Mouse (Mus musculus): Measurements from ENCODE around the gene Dyrk1b. TPM values are rescaled to one million over a fixed set of nuclear protein-coding genes. Genes with fewer than 3 reads are reported as not detected.

Dyrk1b gene
- polyA plus RNA-seq, 1 experiment from 2014 or later, result 17.0 TPM

DNA sequence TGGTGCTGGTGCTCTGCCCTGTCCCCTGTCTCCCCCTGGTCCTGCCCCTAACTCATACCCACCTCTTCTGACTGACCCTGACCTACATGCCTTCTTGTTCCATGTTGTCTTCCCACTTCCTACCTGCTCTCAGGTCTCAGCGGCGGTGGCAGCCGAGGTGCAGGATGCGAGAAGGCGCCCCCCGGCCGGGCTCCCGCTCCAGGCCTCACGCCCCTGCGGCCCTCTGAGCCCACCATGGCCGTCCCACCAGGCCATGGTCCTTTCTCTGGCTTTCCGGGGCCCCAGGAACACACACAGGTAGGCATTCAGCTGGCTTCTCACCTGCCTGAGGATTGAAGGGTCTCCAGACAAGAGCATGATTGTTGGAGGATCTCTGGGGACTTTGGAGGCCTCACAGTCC lies 2.1 kb downstream of the Dyrk1b start:
- H3K27ac ChIP-seq (ENCODE audit: low read depth, low read length), result no peak overlapping the region

DNA sequence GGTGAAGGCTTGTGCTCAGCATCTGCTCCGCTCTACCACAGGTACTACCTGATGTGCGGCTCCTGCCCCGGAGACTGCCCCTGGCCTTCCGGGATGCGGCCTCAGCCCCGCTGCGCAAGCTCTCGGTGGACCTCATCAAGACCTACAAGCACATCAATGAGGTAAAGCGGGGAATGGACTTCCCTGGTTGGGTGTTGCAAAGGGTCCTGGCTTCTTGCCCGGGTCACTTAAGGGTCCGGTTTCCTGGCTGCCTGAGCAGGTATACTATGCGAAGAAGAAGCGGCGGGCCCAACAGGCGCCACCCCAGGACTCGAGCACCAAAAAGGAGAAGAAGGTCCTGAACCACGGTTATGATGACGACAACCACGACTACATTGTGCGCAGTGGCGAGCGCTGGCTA lies 3.1 kb downstream of the Dyrk1b start:
- H3K4me3 ChIP-seq (ENCODE audit: low read depth, low read length), result no peak overlapping the region
- DNase-seq (ENCODE audit: low spot score), result no peak
- H3K27me3 ChIP-seq (ENCODE audit: control insufficient read depth, insufficient read depth, low read length), result no peaks in the 10 kb centered on the region
- H3K4me2 ChIP-seq (ENCODE audit: low read depth, low read length, severe bottlenecking), result no peak overlapping the region
- ATAC-seq (replicated peaks; ENCODE audit: low FRiP score), result no peak
- H3K36me3 ChIP-seq (ENCODE audit: control insufficient read depth, insufficient read depth, low read length), result peaks cover 43% of the 10 kb centered on the region
- no peak overlapping the region for H3K9ac ChIP-seq (ENCODE audit: low read length)
- no peaks in the 10 kb centered on the region for H3K9me3 ChIP-seq (ENCODE audit: control insufficient read depth, low read length)
- WGBS, result 96% methylated on average over 22 of the region's 22 CpGs
- H3K27ac ChIP-seq (ENCODE audit: low read depth, low read length), result no peak overlapping the region
- peaks cover 5% of the 10 kb centered on the region; the same call in 1 of the 2 replicates for H3K4me1 ChIP-seq (replicated peaks; ENCODE audit: control insufficient read depth, insufficient read depth, low read length)

More for the DNA sequence above, 2.1 kb downstream of the Dyrk1b start:
- no peak overlapping the region for H3K4me3 ChIP-seq (ENCODE audit: low read depth, low read length)
- no peak for DNase-seq (ENCODE audit: low spot score)
- WGBS, result 96% methylated on average over 12 of the region's 12 CpGs
- ATAC-seq (replicated peaks; ENCODE audit: low FRiP score), result no peak
- H3K36me3 ChIP-seq (ENCODE audit: control insufficient read depth, insufficient read depth, low read length), result peaks cover 35% of the 10 kb centered on the region
- H3K9me3 ChIP-seq (ENCODE audit: control insufficient read depth, low read length), result no peaks in the 10 kb centered on the region
- peaks cover 5% of the 10 kb centered on the region; the same call in 1 of the 2 replicates for H3K4me1 ChIP-seq (replicated peaks; ENCODE audit: control insufficient read depth, insufficient read depth, low read length)
- no peaks in the 10 kb centered on the region for H3K27me3 ChIP-seq (ENCODE audit: control insufficient read depth, insufficient read depth, low read length)
- H3K9ac ChIP-seq (ENCODE audit: low read length), result no peak overlapping the region
- no peak overlapping the region for H3K4me2 ChIP-seq (ENCODE audit: low read depth, low read length, severe bottlenecking)

- H3K36me3 ChIP-seq (ENCODE audit: control insufficient read depth, insufficient read depth, low read length), result peaks cover 57% of the 10 kb centered on the region
- no peak overlapping the region for H3K4me2 ChIP-seq (ENCODE audit: low read depth, low read length, severe bottlenecking)
- no peaks in the 10 kb centered on the region for H3K9me3 ChIP-seq (ENCODE audit: control insufficient read depth, low read length)
- H3K9ac ChIP-seq (ENCODE audit: low read length), result no peak overlapping the region
- 92% methylated on average over 14 of the region's 14 CpGs for WGBS
- no peak overlapping the region for H3K27ac ChIP-seq (ENCODE audit: low read depth, low read length)
- ATAC-seq (replicated peaks; ENCODE audit: low FRiP score) (no peak), DNase-seq (ENCODE audit: low spot score) (no peak)
- H3K4me3 ChIP-seq (ENCODE audit: low read depth, low read length), result no peak overlapping the region
- no peaks in the 10 kb centered on the region for H3K27me3 ChIP-seq (ENCODE audit: control insufficient read depth, insufficient read depth, low read length)
- H3K4me1 ChIP-seq (replicated peaks; ENCODE audit: control insufficient read depth, insufficient read depth, low read length), result peaks cover 1% of the 10 kb centered on the region; the same call in 1 of the 2 replicates
Measured at GRCm38 (mm10) chr7:28185884-28186283, 6.6 kb downstream of the Dyrk1b start.

GRCm38 (mm10) chr7:28186631-28187030 lies 7.4 kb downstream of the Dyrk1b start:
- Histone ChIP-seq H3K27ac (ENCODE audit: low read depth, low read length) (no peak overlapping the region), H3K36me3 (ENCODE audit: control insufficient read depth, insufficient read depth, low read length) (peaks cover 63% of the 10 kb centered on the region), H3K9ac (ENCODE audit: low read length) (no peak overlapping the region; the same call in 1 of the 2 replicates), H3K4me2 (ENCODE audit: low read depth, low read length, severe bottlenecking) (no peak overlapping the region), H3K4me1 (replicated peaks; ENCODE audit: control insufficient read depth, insufficient read depth, low read length) (no peaks in the 10 kb centered on the region), H3K27me3 (ENCODE audit: control insufficient read depth, insufficient read depth, low read length) (no peaks in the 10 kb centered on the region), H3K4me3 (ENCODE audit: low read depth, low read length) (no peak overlapping the region), H3K9me3 (ENCODE audit: control insufficient read depth, low read length) (no peaks in the 10 kb centered on the region)
- 97% methylated on average over 8 of the region's 8 CpGs for WGBS
- no peak for DNase-seq (ENCODE audit: low spot score)
- ATAC-seq (replicated peaks; ENCODE audit: low FRiP score), result no peak

GRCm38 (mm10) chr7:28191489-28191888 lies 12.2 kb downstream of the Dyrk1b start:
- Histone ChIP-seq H3K4me1 (replicated peaks; ENCODE audit: control insufficient read depth, insufficient read depth, low read length) (no peaks in the 10 kb centered on the region), H3K36me3 (ENCODE audit: control insufficient read depth, insufficient read depth, low read length) (peaks cover 27% of the 10 kb centered on the region), H3K9me3 (ENCODE audit: control insufficient read depth, low read length) (no peaks in the 10 kb centered on the region), H3K27me3 (ENCODE audit: control insufficient read depth, insufficient read depth, low read length) (no peaks in the 10 kb centered on the region), H3K27ac (ENCODE audit: low read depth, low read length) (no peak overlapping the region), H3K4me3 (ENCODE audit: low read depth, low read length) (no peak overlapping the region), H3K4me2 (ENCODE audit: low read depth, low read length, severe bottlenecking) (no peak overlapping the region), H3K9ac (ENCODE audit: low read length) (no peak overlapping the region)
- DNase-seq (ENCODE audit: low spot score) (no peak), ATAC-seq (replicated peaks; ENCODE audit: low FRiP score) (no peak)
- WGBS, result 95% methylated on average over 3 of the region's 3 CpGs

DNA sequence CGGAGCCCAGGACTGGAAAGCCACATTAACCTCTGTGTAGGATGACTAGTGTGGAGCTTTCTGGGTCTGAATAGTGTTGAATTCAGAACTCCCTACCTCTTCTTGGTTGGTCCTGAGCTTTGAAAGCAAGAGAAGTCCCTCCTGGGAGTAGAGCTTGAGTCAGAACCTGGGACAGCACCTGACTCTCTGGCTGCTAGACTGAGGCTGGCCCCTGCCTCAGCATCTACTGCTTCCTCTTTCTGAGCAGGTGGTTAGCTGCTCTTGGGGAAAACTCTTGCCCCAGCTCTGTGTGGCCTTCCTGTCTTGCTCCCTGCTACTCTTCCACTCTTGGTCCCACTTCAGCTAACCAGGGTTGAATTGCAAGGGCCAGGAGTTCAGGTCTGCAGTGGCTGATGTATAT lies 12.6 kb downstream of the Dyrk1b start:
- 100% methylated on average over 1 of the region's 1 CpGs for WGBS
- no peak for DNase-seq (ENCODE audit: low spot score)
- Histone ChIP-seq H3K9me3 (ENCODE audit: control insufficient read depth, low read length) (no peaks in the 10 kb centered on the region), H3K4me3 (ENCODE audit: low read depth, low read length) (no peak overlapping the region), H3K36me3 (ENCODE audit: control insufficient read depth, insufficient read depth, low read length) (peaks cover 23% of the 10 kb centered on the region), H3K4me2 (ENCODE audit: low read depth, low read length, severe bottlenecking) (no peak overlapping the region), H3K27ac (ENCODE audit: low read depth, low read length) (no peak overlapping the region), H3K4me1 (replicated peaks; ENCODE audit: control insufficient read depth, insufficient read depth, low read length) (no peaks in the 10 kb centered on the region), H3K9ac (ENCODE audit: low read length) (no peak overlapping the region), H3K27me3 (ENCODE audit: control insufficient read depth, insufficient read depth, low read length) (no peaks in the 10 kb centered on the region)
- no peak for ATAC-seq (replicated peaks; ENCODE audit: low FRiP score)

GRCm38 (mm10) chr7:28195414-28196098 lies 16.3 kb downstream of the Dyrk1b start:
- H3K36me3 ChIP-seq (ENCODE audit: control insufficient read depth, insufficient read depth, low read length), result peaks cover 5% of the 10 kb centered on the region
- ATAC-seq (replicated peaks; ENCODE audit: low FRiP score), result no peak
- WGBS, result 90% methylated on average over 5 of the region's 5 CpGs

GRCm38 (mm10) chr7:28196528-28196927 lies 17.3 kb downstream of the Dyrk1b start:
- Histone ChIP-seq H3K36me3 (ENCODE audit: control insufficient read depth, insufficient read depth, low read length) (peaks cover under 1% of the 10 kb centered on the region), H3K4me2 (ENCODE audit: low read depth, low read length, severe bottlenecking) (no peak overlapping the region), H3K27me3 (ENCODE audit: control insufficient read depth, insufficient read depth, low read length) (no peaks in the 10 kb centered on the region), H3K4me1 (replicated peaks; ENCODE audit: control insufficient read depth, insufficient read depth, low read length) (no peaks in the 10 kb centered on the region), H3K27ac (ENCODE audit: low read depth, low read length) (no peak overlapping the region), H3K4me3 (ENCODE audit: low read depth, low read length) (no peak overlapping the region), H3K9me3 (ENCODE audit: control insufficient read depth, low read length) (no peaks in the 10 kb centered on the region), H3K9ac (ENCODE audit: low read length) (no peak overlapping the region)
- DNase-seq (ENCODE audit: low spot score) (no peak), ATAC-seq (replicated peaks; ENCODE audit: low FRiP score) (no peak)
- 87% methylated on average over 14 of the region's 14 CpGs for WGBS

More at GRCm38 (mm10) chr7:28195414-28196098, 16.3 kb downstream of the Dyrk1b start:
- no peak for DNase-seq (ENCODE audit: low spot score)
- Histone ChIP-seq H3K9ac (ENCODE audit: low read length) (no peak overlapping the region), H3K27ac (ENCODE audit: low read depth, low read length) (no peak overlapping the region), H3K9me3 (ENCODE audit: control insufficient read depth, low read length) (no peaks in the 10 kb centered on the region), H3K4me2 (ENCODE audit: low read depth, low read length, severe bottlenecking) (no peak overlapping the region), H3K4me3 (ENCODE audit: low read depth, low read length) (no peak overlapping the region), H3K4me1 (replicated peaks; ENCODE audit: control insufficient read depth, insufficient read depth, low read length) (no peaks in the 10 kb centered on the region), H3K27me3 (ENCODE audit: control insufficient read depth, insufficient read depth, low read length) (no peaks in the 10 kb centered on the region)

DNA sequence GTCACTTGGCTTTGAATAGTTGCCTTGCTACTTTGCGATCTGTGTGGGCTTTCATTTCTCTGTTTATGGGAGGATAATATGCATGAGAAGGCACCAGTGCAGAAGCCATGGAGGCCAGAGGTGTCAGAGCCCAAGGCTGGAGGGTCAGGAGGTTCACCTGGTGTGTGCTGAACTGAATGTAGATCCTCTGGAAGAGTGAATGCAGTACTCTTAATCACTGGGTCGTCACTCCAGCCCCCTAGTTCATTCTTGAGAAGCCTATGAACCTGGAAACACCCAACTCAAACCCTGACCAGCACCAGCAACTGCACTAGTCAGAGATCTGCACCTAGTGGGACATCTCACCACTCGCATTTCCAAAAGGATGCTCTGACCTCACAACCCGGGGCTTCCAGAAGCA lies 19.8 kb downstream of the Dyrk1b start:
- no peak overlapping the region for H3K27ac ChIP-seq (ENCODE audit: low read depth, low read length)
- H3K36me3 ChIP-seq (ENCODE audit: control insufficient read depth, insufficient read depth, low read length), result no peaks in the 10 kb centered on the region; the same call in 1 of the 2 replicates
- no peaks in the 10 kb centered on the region for H3K4me1 ChIP-seq (replicated peaks; ENCODE audit: control insufficient read depth, insufficient read depth, low read length)
- DNase-seq (ENCODE audit: low spot score), result no peak
- no peak overlapping the region for H3K9ac ChIP-seq (ENCODE audit: low read length)
- no peak overlapping the region for H3K4me2 ChIP-seq (ENCODE audit: low read depth, low read length, severe bottlenecking)
- H3K4me3 ChIP-seq (ENCODE audit: low read depth, low read length), result no peak overlapping the region
- ATAC-seq (replicated peaks; ENCODE audit: low FRiP score), result no peak
- 82% methylated on average over 4 of the region's 4 CpGs for WGBS
- H3K27me3 ChIP-seq (ENCODE audit: control insufficient read depth, insufficient read depth, low read length), result no peaks in the 10 kb centered on the region
- no peaks in the 10 kb centered on the region for H3K9me3 ChIP-seq (ENCODE audit: control insufficient read depth, low read length)

Data from forebrain, embryonic 11.5 days (tissue).